Mouse (Mus musculus) heart, postnatal 0 days (tissue): ENCODE results near the gene Dohh. TPM values are rescaled to one million over a fixed set of nuclear protein-coding genes. Genes with fewer than 3 reads are reported as not detected.
A peak's percentile ranks its signal among the peaks of the same experiment; 100 is the strongest.

ENCODE experiments used
- ATAC-seq: fragments of 200-750 bp; cut with Nextera tagmentation; 2 replicates; pipeline ENCODE4 v1.8.0; 2017; ENCODE audit warnings: low read depth, moderate number of reproducible peaks, moderate library complexity; ENCODE audit not compliant: insufficient read depth
- DNase-seq: peaks from one replicate; pipeline ENCODE4 v3.0.0-alpha.2; 2016; ENCODE audit warnings: low spot score
- H3K27ac ChIP-seq: fragments of 300-500 bp; sonication (generic); 2 replicates; pipeline ENCODE4 v1.5.1; 2014; ENCODE audit warnings: low read depth, mild to moderate bottlenecking
- H3K27me3 ChIP-seq: fragments of 300-500 bp; sonication (generic); 2 replicates; pipeline ENCODE4 v1.6.1; 2014; ENCODE audit warnings: low read length, mixed read lengths; ENCODE audit not compliant: control insufficient read depth, insufficient read depth
- H3K36me3 ChIP-seq: fragments of 300-500 bp; sonication (generic); replicated peaks from 2 replicates; pipeline ENCODE4 v1.6.1; 2014; ENCODE audit warnings: low read length, mixed read lengths; ENCODE audit not compliant: control insufficient read depth, insufficient read depth
- H3K4me1 ChIP-seq: fragments of 300-500 bp; sonication (generic); 2 replicates; pipeline ENCODE4 v1.6.1; 2014; ENCODE audit warnings: antibody characterized with exemption; ENCODE audit not compliant: control insufficient read depth, insufficient read depth
- H3K4me2 ChIP-seq: fragments of 300-500 bp; sonication (generic); 2 replicates; pipeline ENCODE4 v1.6.1; 2014; ENCODE audit warnings: low read depth, mild to moderate bottlenecking, low read length, moderate library complexity
- H3K4me3 ChIP-seq: fragments of 300-500 bp; sonication (generic); 2 replicates; pipeline ENCODE4 v1.5.1; 2014; ENCODE audit warnings: low read depth, low read length
- H3K9ac ChIP-seq: fragments of 300-500 bp; sonication (generic); replicated peaks from 2 replicates; pipeline ENCODE4 v1.6.1; 2014; ENCODE audit warnings: low read depth, low read length, mixed read lengths
- H3K9me3 ChIP-seq: fragments of 300-500 bp; sonication (generic); replicated peaks from 2 replicates; pipeline ENCODE4 v1.6.1; 2016; ENCODE audit warnings: low read length; ENCODE audit not compliant: control insufficient read depth
- CTCF ChIP-seq: IDR thresholded peaks from 2 replicates; pipeline ENCODE4 v1.5.1; 2016; ENCODE audit warnings: antibody characterized with exemption, control low read depth, low read depth
- EP300 ChIP-seq: IDR thresholded peaks from 2 replicates; pipeline ENCODE4 v1.6.1; 2016; ENCODE audit warnings: antibody characterized with exemption, low read depth
- WGBS: fragments of 180-500 bp; shearing (Covaris S2); extraction: QIAGEN DNeasy Blood & Tissue Kit; methylation state at CpG from one replicate; pipeline ENCODE4 v1.1.7; 2014; 5-methylcytosine and 5-hydroxymethylcytosine counted together
- polyA plus RNA-seq: library from polyadenylated mRNA; unstranded; fragments of >200 nt; fragmentation: Nextera tagmentation; extraction: Ambion mirVana; gene quantifications from 2 replicates; pipeline ENCODE4 v1.2.1, GENCODE M21; 2015
- total RNA-seq: library from RNA; depleted of rRNA; stranded (reverse); fragments of >200 nt; gene quantifications from 2 replicates; pipeline ENCODE4 v1.2.3, GENCODE M21; 2014; ENCODE audit warnings: low replicate concordance

The Dohh gene
- total and polyA plus RNA-seq, 2 experiments from 2014 or later = 75.2 to 123 TPM

DNA sequence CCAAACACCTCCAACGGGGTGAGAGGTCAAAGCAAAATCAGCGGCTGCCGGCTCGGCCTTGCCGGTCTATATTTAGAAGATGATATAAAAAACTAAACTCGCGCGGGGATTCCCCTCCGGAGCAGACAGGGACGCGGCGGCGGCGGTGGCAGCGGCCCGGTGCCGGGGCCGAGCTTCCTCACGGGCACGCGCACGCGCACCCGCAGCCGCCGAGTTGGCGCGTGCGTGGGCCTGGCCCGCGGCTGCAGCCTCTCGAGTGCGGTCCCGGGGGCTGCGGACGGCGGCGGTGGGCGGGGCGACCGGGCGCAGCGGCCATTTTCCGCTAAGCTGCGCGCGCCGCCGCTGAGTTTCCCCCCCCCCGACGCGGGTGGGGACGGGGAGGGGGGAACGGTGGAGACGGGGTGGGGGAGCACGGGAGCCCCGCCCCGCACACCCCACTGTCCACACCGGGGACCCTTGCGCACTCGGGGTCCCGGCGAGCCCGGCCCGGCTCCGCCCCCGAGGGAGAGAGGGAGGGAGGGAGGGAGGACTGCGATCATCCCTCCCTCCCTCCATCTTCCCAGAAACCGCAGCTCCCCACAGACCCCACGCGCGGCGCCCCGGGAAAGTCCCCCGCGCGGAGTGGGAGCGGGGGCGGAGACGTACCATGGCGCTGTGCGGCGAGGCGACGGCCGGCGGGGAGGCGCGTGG lies 46.1 kb downstream of the Dohh start:
- TF ChIP-seq EP300 = no peak
- no peak for TF ChIP-seq CTCF
- peak overlapping the region; percentile 88 for H3K9ac ChIP-seq
- H3K4me1 ChIP-seq = peaks cover 25% of the 10 kb centered on the region
- H3K9me3 ChIP-seq = no peaks in the 10 kb centered on the region
- no peaks in the 10 kb centered on the region for H3K36me3 ChIP-seq
- peak overlapping the region; percentile 88 for H3K4me3 ChIP-seq
- H3K4me2 ChIP-seq = peak overlapping the region; percentile 67
- under 1% methylated on average over 57 of the region's 89 CpGs for WGBS
- ATAC-seq (peak; percentile 55), DNase-seq (peak; percentile 89)
- peak overlapping the region; percentile 99 for H3K27ac ChIP-seq
- H3K27me3 ChIP-seq = no peaks in the 10 kb centered on the region

DNA sequence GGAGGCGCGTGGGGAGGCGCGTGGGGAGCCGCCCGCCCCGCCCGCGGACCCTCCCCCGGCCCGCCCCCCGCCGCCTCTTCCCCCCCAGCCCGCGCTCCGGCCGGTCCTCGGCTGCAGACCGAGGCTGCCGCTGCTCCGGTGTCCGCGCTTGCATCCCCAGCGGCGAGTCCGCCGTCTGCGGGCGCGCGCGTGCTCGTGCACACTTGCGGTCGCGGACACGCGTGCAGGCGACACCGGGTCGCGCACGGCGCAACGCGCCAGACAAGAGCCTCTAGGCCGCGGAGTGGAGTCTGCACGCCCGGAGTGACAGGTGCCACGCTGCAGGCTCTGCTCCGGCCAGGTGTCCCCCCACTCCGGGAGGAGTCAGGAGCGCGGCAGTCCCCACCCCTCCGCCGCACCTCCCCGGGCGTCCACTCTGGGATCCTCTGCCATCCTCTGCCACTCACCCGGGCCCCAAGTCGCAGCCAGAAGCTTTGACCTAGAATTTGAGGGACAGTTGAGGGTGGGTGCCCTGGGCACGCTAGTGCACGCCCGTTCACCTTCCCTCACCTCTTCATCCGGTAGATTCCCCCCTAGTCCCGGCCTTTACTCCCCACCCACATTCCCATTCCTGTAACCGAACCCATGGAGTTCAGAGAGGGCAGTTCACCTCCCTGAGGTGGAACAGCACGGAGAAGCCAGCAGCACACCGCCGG lies 46.8 kb downstream of the Dohh start:
- Histone ChIP-seq H3K36me3 (no peaks in the 10 kb centered on the region), H3K27me3 (no peaks in the 10 kb centered on the region), H3K4me3 (peak overlapping the region; percentile 88), H3K9ac (peak overlapping the region; percentile 88), H3K27ac (peak overlapping the region; percentile 99), H3K9me3 (no peaks in the 10 kb centered on the region), H3K4me1 (peaks cover 18% of the 10 kb centered on the region), H3K4me2 (peak overlapping the region; percentile 67)
- DNase-seq (no peak), ATAC-seq (peak; percentile 1; the same call in 1 of the 2 replicates)
- WGBS = 3% methylated on average over 36 of the region's 70 CpGs
- TF ChIP-seq EP300 = no peak
- TF ChIP-seq CTCF = no peak

DNA sequence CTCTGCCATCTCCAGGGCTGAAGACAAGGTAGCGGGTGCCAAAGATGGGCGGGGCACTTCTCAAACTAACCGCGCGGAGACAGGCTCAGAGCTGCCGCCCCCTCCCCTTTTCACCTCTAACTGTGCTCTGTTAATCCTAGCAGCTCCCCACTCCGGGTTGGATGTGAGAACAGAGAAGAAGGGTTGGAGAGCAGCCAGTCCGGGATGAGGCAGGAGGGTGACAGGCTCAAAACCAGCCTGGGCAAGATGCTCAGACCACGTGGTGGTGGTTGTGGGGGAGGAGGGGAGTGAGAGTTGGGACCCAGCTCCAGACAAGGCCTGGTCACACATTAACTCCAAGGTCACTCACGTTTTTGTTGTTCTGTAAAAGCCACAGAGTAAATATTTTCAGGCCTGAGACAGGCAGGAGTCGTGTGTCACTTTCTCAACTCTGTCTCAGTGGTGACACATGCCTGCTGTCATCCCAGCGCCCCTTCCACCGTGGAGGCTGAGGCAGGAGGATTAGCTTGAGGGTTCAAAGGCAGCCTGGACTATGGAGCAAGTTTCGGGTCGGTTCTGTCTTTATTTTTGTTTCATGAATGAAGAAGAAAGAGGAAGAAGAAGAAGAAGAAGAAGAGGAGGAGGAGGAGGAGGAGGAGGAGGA lies 47.4 kb downstream of the Dohh start:
- Histone ChIP-seq H3K4me2 (peak overlapping the region; percentile 67; the same call in 1 of the 2 replicates), H3K4me3 (peak overlapping the region; percentile 88), H3K27me3 (no peaks in the 10 kb centered on the region), H3K9ac (peak overlapping the region; percentile 88; the same call in 1 of the 2 replicates), H3K36me3 (no peaks in the 10 kb centered on the region), H3K4me1 (peaks cover 18% of the 10 kb centered on the region), H3K27ac (peak overlapping the region; percentile 99), H3K9me3 (no peaks in the 10 kb centered on the region)
- 22% methylated on average over 15 of the region's 15 CpGs for WGBS
- DNase-seq (no peak), ATAC-seq (no peak)
- TF ChIP-seq CTCF (no peak), EP300 (no peak)

DNA sequence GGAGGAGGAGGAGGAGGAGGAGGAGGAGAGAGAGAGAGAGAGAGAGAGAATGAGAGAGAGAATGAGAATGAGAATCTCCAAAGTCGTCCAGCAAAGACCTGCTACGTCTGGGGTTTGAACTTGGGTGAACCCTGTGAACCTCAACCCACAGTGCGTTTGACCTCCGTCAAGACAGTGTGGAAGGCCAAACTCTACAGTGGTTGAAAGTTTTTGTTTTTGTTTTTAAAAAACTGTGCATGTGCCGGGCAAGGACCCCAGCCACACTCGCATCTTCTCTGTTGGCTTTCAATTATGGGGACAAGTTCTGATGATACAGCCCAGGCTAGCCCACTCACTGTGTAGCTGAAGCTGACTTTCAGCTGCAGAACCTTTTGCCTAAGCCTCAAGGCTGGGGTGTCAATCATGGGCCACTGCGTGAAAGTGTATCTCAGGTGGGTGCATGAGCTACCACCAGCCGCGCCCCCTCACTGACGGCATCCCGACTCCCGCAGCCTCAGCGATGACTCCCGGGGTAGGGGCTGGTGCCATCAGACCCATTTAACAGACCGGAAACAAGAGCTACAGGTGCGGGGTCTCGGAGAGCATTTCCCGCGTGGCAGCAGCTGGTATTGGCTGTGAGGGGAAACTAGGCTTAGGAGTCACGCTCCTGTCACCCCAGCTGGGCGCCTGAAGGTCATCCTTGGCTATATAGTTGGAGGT lies 48.1 kb downstream of the Dohh start:
- peak overlapping the region; percentile 55 for H3K27ac ChIP-seq
- no peak for DNase-seq
- H3K4me1 ChIP-seq = peaks cover 16% of the 10 kb centered on the region

DNA sequence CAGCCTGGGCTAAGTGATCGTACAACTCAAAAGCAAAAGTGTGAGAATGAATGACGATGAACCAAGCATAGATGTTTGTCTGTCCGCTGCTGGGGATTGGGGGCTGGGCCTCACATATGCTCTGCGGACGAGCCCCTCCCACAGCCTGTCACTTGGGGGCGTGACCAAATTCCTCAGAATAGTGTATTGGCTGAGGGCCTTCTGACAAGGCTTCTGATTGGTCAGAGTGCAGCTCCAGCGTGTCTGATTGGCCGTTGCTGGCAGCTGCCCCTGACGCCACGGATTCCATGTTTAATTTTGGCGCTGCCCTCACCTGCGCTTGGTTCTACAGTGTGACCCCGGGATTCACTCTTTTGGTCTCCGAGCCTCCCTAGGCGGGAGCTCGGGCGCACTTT lies 48.6 kb downstream of the Dohh start:
- H3K36me3 ChIP-seq = no peaks in the 10 kb centered on the region
- peak overlapping the region; percentile 55; the same call in 1 of the 2 replicates for H3K27ac ChIP-seq
- H3K4me1 ChIP-seq = peaks cover 15% of the 10 kb centered on the region
- ATAC-seq = peak; percentile 78
- no peaks in the 10 kb centered on the region for H3K27me3 ChIP-seq
- no peak overlapping the region; the same call in 1 of the 2 replicates for H3K9ac ChIP-seq
- peak overlapping the region; percentile 47 for H3K4me2 ChIP-seq
- H3K9me3 ChIP-seq = no peaks in the 10 kb centered on the region
- no peak overlapping the region for H3K4me3 ChIP-seq
- TF ChIP-seq CTCF (no peak), EP300 (peak; percentile 95)
- 3% methylated on average over 17 of the region's 17 CpGs for WGBS
- peak; percentile 96 for DNase-seq

More for the DNA sequence above, 48.1 kb downstream of the Dohh start:
- Histone ChIP-seq H3K4me3 (no peak overlapping the region), H3K36me3 (no peaks in the 10 kb centered on the region), H3K4me2 (peak overlapping the region; percentile 31), H3K9ac (no peak overlapping the region), H3K27me3 (no peaks in the 10 kb centered on the region), H3K9me3 (no peaks in the 10 kb centered on the region)
- WGBS = 70% methylated on average over 21 of the region's 21 CpGs
- no peak for ATAC-seq
- TF ChIP-seq EP300 (no peak), CTCF (no peak)
